Mouse (Mus musculus) naive thymus-derived CD4-positive, alpha-beta T cell, adult 2 months (primary cell): Measurements from ENCODE around the gene Gm20869.
"Not testable (repeated sequence)": the region's sequence is repeated elsewhere in the genome, so short reads cannot be mapped to it uniquely, and the experiment has no call there.

Experiments
- DNase-seq: peaks from one replicate; pipeline ENCODE4 v3.0.0-alpha.2; 2011; ENCODE audit warnings: low read depth

The Gm20869 gene

DNA sequence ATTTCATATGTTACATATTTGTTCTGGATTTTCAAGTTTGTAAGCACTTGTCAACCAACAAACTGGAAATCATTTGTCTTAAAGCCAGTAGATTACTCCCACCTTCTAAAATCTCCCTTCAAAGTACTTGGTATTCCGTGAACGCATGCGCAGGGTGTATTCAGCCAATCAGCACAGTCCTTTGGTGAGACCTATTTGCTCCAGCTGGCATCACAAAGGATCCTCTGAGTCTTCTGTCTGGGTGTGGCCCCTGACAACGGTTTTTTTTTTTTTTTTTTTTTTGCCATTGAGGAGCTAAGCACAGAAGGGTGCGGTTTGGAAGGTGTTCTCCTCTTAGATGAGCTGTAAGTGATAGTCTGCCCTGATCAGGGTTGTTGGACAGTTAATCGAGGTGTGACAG is at the start of gene Gm20869:
Gm20869 (plus strand) TSS at position 301 of the 400 bp plus-strand sequence.
- not testable (repeated sequence) for DNase-seq
